13 mouse cellular contexts compared by ENCODE assay signal in genomic region chr5:67025095-67025494, GRCm38 (mm10).
A peak's percentile ranks its signal among the peaks of the same experiment; 100 is the strongest.
DNase-seq lines count a peak whose midpoint lies in the region; ATAC-seq and TF ChIP-seq lines count a peak whose summit lies in the region.
"Had no signal": no experiment of that assay in that cellular context is flagged by ENCODE, and none has a peak within 500 bp of the region (broad histone marks: within the 10 kb centered on the region; RNA-seq: fewer than 3 reads in every experiment).

No protein-coding gene starts in this region.

- no peak overlapping the region for H3K9ac ChIP-seq in midbrain, postnatal 0 days (replicated peaks; ENCODE audit: low read length, poor library complexity, severe bottlenecking)
- H3K9ac ChIP-seq: forebrain, embryonic 12.5 days had no signal

- no peak for TF ChIP-seq POLR2A in lung, adult 2 months (IDR thresholded peaks at IDR 0.05; ENCODE audit: borderline replicate concordance, extremely low read depth, low read depth, low read length)

- 40% methylated on average over 8 of the region's 8 CpGs for WGBS in lung, adult 2 months
- 75% methylated on average over 8 of the region's 8 CpGs for WGBS in midbrain, postnatal 0 days

- H3K27ac ChIP-seq in midbrain, postnatal 0 days (ENCODE audit: low read depth, low read length) = no peak overlapping the region
- H3K27ac ChIP-seq: forebrain, embryonic 12.5 days; heart, adult 2 months; hindbrain, postnatal 0 days had no signal

- peak; percentile 21 to 25 for DNase-seq in heart, postnatal 10 days
- DNase-seq in heart, postnatal 36 days = no peak
- DNase-seq in cerebellum, adult 11 months = peak; percentile 77
- DNase-seq in cerebellum, postnatal 14 days = peak; percentile 84 to 86
- peak; percentile 34 for DNase-seq in lung, adult 2 months
- no peak for DNase-seq in midbrain, postnatal 0 days (ENCODE audit: low spot score)
- no peak for DNase-seq in c-Kit-positive CD71-positive TER-119-positive erythroid progenitor cells, embryonic 14.5 days (ENCODE audit: low spot score)
- DNase-seq: layer of hippocampus, postnatal 36 days had no signal

- H3K4me1 ChIP-seq in lung, adult 2 months (ENCODE audit: control insufficient read depth, insufficient read depth, low read length) = no peaks in the 10 kb centered on the region
- no peaks in the 10 kb centered on the region for H3K4me1 ChIP-seq in midbrain, postnatal 0 days (ENCODE audit: insufficient read depth, low read length)

- TF ChIP-seq CTCF in lung, adult 2 months (IDR thresholded peaks at IDR 0.05; ENCODE audit: insufficient read depth, low read length) = no peak
- TF ChIP-seq CTCF in midbrain, postnatal 0 days (IDR thresholded peaks at IDR 0.05) = no peak

- no peak overlapping the region for H3K4me3 ChIP-seq in lung, adult 2 months (replicated peaks; ENCODE audit: extremely low read depth, low read depth, low read length)
- no peak overlapping the region for H3K4me3 ChIP-seq in midbrain, postnatal 0 days (ENCODE audit: low read depth, low read length)
- H3K4me3 ChIP-seq: forebrain, embryonic 12.5 days; heart, adult 2 months had no signal

- H3K36me3 ChIP-seq in midbrain, postnatal 0 days (ENCODE audit: insufficient read depth, low read length) = peaks cover 13% of the 10 kb centered on the region

- ATAC-seq in granulocyte monocyte progenitor cell, adult 5-6 weeks (replicated peaks; ENCODE audit: poor library complexity, severe bottlenecking) = no peak
- no peak for ATAC-seq in midbrain, postnatal 0 days (ENCODE audit: low FRiP score)
- ATAC-seq: hindbrain, postnatal 0 days; Patski had no signal

- intact Hi-C loops in heart, postnatal 10 days (cut with DNase I) = no loop called here
- intact Hi-C loops in heart, postnatal 36 days (cut with DNase I) = no loop called here

- H3K9me3 ChIP-seq in midbrain, postnatal 0 days (ENCODE audit: low read length) = no peaks in the 10 kb centered on the region
- H3K9me3 ChIP-seq: forebrain, embryonic 12.5 days had no signal

- H3K27me3 ChIP-seq in midbrain, postnatal 0 days (ENCODE audit: insufficient read depth, low read length) = no peaks in the 10 kb centered on the region
- H3K27me3 ChIP-seq: forebrain, embryonic 12.5 days; Patski had no signal

- H3K4me2 ChIP-seq in midbrain, postnatal 0 days (ENCODE audit: low read depth, low read length, poor library complexity, severe bottlenecking) = no peak overlapping the region
- H3K4me2 ChIP-seq: forebrain, embryonic 12.5 days had no signal

Comparison
In these comparisons a context has a peak if more than half of its experiments do, and no peak if none do; other contexts are left out.
1. DNase-seq: peak in heart, postnatal 10 days (2 of 2), cerebellum, adult 11 months (single experiment), cerebellum, postnatal 14 days (2 of 2) and lung, adult 2 months (single experiment); none in heart, postnatal 36 days (0 of 2), midbrain, postnatal 0 days (single experiment) and c-Kit-positive CD71-positive TER-119-positive erythroid progenitor cells, embryonic 14.5 days (single experiment).